Mouse (Mus musculus) liver, embryonic 14.5 days (tissue): ENCODE measurements around the gene Tfam. TPM values are rescaled to one million over a fixed set of nuclear protein-coding genes. Genes with fewer than 3 reads are reported as not detected.
A peak's percentile ranks its signal among the peaks of the same experiment; 100 is the strongest.

ENCODE experiments used
- ATAC-seq: fragments of 200-750 bp; cut with Nextera tagmentation; 2 replicates; pipeline ENCODE4 v1.8.0; 2017; ENCODE audit warnings: moderate number of reproducible peaks, mild to moderate bottlenecking, moderate library complexity; ENCODE audit not compliant: insufficient read depth
- DNase-seq, 3 experiments: peaks; one replicate each; pipeline ENCODE4 v3.0.0-alpha.2; 2012 to 2013; ENCODE audit warnings: low read depth in 3 of 3, low spot score in 3 of 3
- H3K27ac ChIP-seq: fragments of 300-500 bp; sonication (generic); 2 replicates; pipeline ENCODE4 v1.5.1; 2014; ENCODE audit warnings: moderate library complexity, mild to moderate bottlenecking, control low read depth, inconsistent platforms
- H3K27me3 ChIP-seq: fragments of 300-500 bp; sonication (generic); 2 replicates; pipeline ENCODE4 v1.6.1; 2014; ENCODE audit warnings: mild to moderate bottlenecking, low read length, moderate library complexity; ENCODE audit not compliant: control insufficient read depth, insufficient read depth
- H3K36me3 ChIP-seq: fragments of 300-500 bp; sonication (generic); replicated peaks from 2 replicates; pipeline ENCODE4 v1.6.1; 2014; ENCODE audit warnings: low read depth; ENCODE audit not compliant: control insufficient read depth, insufficient read depth
- H3K4me1 ChIP-seq, 2 experiments: fragments of 200-500 bp in 1 of 2; fragments of 300-500 bp in 1 of 2; sonication (generic) in 1 of 2; replicated peaks; 2 replicates each; pipeline ENCODE4 v1.6.1; 2012 to 2014; ENCODE audit warnings: antibody characterized with exemption in 1 of 2, inconsistent platforms in 1 of 2, low read length in 1 of 2; ENCODE audit not compliant: control insufficient read depth in 2 of 2, insufficient read depth in 2 of 2
- H3K4me2 ChIP-seq: fragments of 300-500 bp; sonication (generic); 2 replicates; pipeline ENCODE4 v1.6.1; 2014; ENCODE audit warnings: low read depth, mild to moderate bottlenecking, control low read depth, moderate library complexity
- H3K4me3 ChIP-seq, 2 experiments: fragments of 200-500 bp in 1 of 2; fragments of 300-500 bp in 1 of 2; sonication (generic) in 1 of 2; 2 replicates each; pipeline ENCODE4 v1.5.1; 2012 to 2014; ENCODE audit warnings: low read depth in 2 of 2, low read length in 2 of 2, mild to moderate bottlenecking in 2 of 2, control low read depth in 1 of 2, inconsistent platforms in 1 of 2, moderate library complexity in 1 of 2; ENCODE audit not compliant: insufficient read depth in 1 of 2
- H3K9ac ChIP-seq: fragments of 300-500 bp; sonication (generic); replicated peaks from 2 replicates; pipeline ENCODE4 v1.6.1; 2014; ENCODE audit warnings: mild to moderate bottlenecking, control low read depth, moderate library complexity
- H3K9me3 ChIP-seq: fragments of 300-500 bp; sonication (generic); 2 replicates; pipeline ENCODE4 v1.6.1; 2016; ENCODE audit warnings: low read length, mixed read lengths; ENCODE audit not compliant: control insufficient read depth
- CTCF ChIP-seq: IDR thresholded peaks from 2 replicates; pipeline ENCODE4 v1.5.1; 2016; ENCODE audit warnings: antibody characterized with exemption, low read depth, control low read depth
- EP300 ChIP-seq: IDR thresholded peaks from 2 replicates; pipeline ENCODE4 v1.6.1; 2016; ENCODE audit warnings: antibody characterized with exemption, low read depth
- WGBS: fragments of 180-500 bp; shearing (Covaris S2); extraction: QIAGEN DNeasy Blood & Tissue Kit; methylation state at CpG from one replicate; pipeline ENCODE4 v1.1.7; 2014; ENCODE audit not compliant: insufficient replicate concordance; 5-methylcytosine and 5-hydroxymethylcytosine counted together
- polyA plus RNA-seq, 2 experiments: library from polyadenylated mRNA; depleted of rRNA in 1 of 2; stranded (reverse) in 1 of 2; unstranded in 1 of 2; fragments of >200 nt; fragmentation: Nextera tagmentation in 1 of 2; extraction: Ambion mirVana in 1 of 2; gene quantifications; 2 replicates each; pipeline versions ENCODE4 v1.2.1 to v1.2.3; 2012 to 2014

Tfam gene
- polyA plus RNA-seq, 2 experiments = 14.4 to 31.1 TPM

- H3K27me3 ChIP-seq = no peaks in the 10 kb centered on the region
- no peak for ATAC-seq
- H3K4me2 ChIP-seq = no peak overlapping the region
- TF ChIP-seq CTCF (no peak), EP300 (no peak)
- H3K9ac ChIP-seq = no peak overlapping the region
- H3K27ac ChIP-seq = no peak overlapping the region
- H3K4me1 ChIP-seq = 0 out of 4 replicates have a peak, but pooled peaks cover 0 to 2% of the 10 kb centered on the region in 2 experiments
- no peak overlapping the region for H3K4me3 ChIP-seq
- no peaks in the 10 kb centered on the region; the same call in 1 of the 2 replicates for H3K36me3 ChIP-seq
- no peaks in the 10 kb centered on the region for H3K9me3 ChIP-seq
- 74% methylated on average over 17 of the region's 17 CpGs for WGBS
- DNase-seq = no peak
Observed at GRCm38 (mm10) chr10:71250472-71250871, 12.4 kb upstream of the Tfam start.

GRCm38 (mm10) chr10:71249086-71249880, 11.2 kb upstream of the Tfam start:
- Histone ChIP-seq H3K4me2 (no peak overlapping the region), H3K27me3 (no peaks in the 10 kb centered on the region), H3K4me3 (no peak overlapping the region), H3K9me3 (no peaks in the 10 kb centered on the region), H3K9ac (no peak overlapping the region), H3K36me3 (no peaks in the 10 kb centered on the region), H3K27ac (no peak overlapping the region), H3K4me1 (0 out of 4 replicates have a peak, but pooled peaks cover 0 to 2% of the 10 kb centered on the region in 2 experiments)
- DNase-seq (no peak), ATAC-seq (no peak)
- WGBS = 60% methylated on average over 10 of the region's 10 CpGs
- no peak for TF ChIP-seq CTCF
- TF ChIP-seq EP300 = no peak

- no peak overlapping the region for H3K27ac ChIP-seq
- H3K9ac ChIP-seq = no peak overlapping the region
- H3K36me3 ChIP-seq = no peaks in the 10 kb centered on the region
- H3K27me3 ChIP-seq = no peaks in the 10 kb centered on the region
- TF ChIP-seq CTCF = no peak
- TF ChIP-seq EP300 = no peak
- 25% methylated on average over 7 of the region's 7 CpGs for WGBS
- no peaks in the 10 kb centered on the region for H3K9me3 ChIP-seq
- no peak for DNase-seq
- H3K4me2 ChIP-seq = no peak overlapping the region
- no peak for ATAC-seq
- H3K4me3 ChIP-seq = no peak overlapping the region
- H3K4me1 ChIP-seq = no peaks in the 10 kb centered on the region
Observed at GRCm38 (mm10) chr10:71246956-71247355, 8.9 kb upstream of the Tfam start.

GRCm38 (mm10) chr10:71239479-71240120, 1.5 kb upstream of the Tfam start:
- Histone ChIP-seq H3K36me3 (peaks cover 7% of the 10 kb centered on the region), H3K4me3 (peak overlapping the region in 1 of 2 experiments; percentile 12; a peak in 1 of 4 replicates), H3K9me3 (no peaks in the 10 kb centered on the region), H3K4me2 (peak overlapping the region; percentile 15), H3K9ac (no peak overlapping the region), H3K27me3 (no peaks in the 10 kb centered on the region), H3K27ac (no peak overlapping the region), H3K4me1 (peaks cover 6 to 8% of the 10 kb centered on the region in 2 experiments; a peak in 3 of 4 replicates)
- 45% methylated on average over 6 of the region's 6 CpGs for WGBS
- ATAC-seq (no peak), DNase-seq (no peak)
- TF ChIP-seq CTCF (no peak), EP300 (no peak)

GRCm38 (mm10) chr10:71237516-71238239, 402 bp downstream of the Tfam start:
- H3K27me3 ChIP-seq = no peaks in the 10 kb centered on the region
- peak overlapping the region; percentile 75 for H3K9ac ChIP-seq
- H3K4me1 ChIP-seq = peaks cover 6 to 8% of the 10 kb centered on the region in 2 experiments; a peak in 3 of 4 replicates
- ATAC-seq = peak; percentile 97
- H3K4me2 ChIP-seq = peak overlapping the region; percentile 80
- no peaks in the 10 kb centered on the region for H3K9me3 ChIP-seq
- H3K27ac ChIP-seq = peak overlapping the region; percentile 5
- H3K4me3 ChIP-seq = peak overlapping the region; percentile 85 to 92
- no peak for TF ChIP-seq EP300
- TF ChIP-seq CTCF = peak; percentile 38; the same call in 1 of the 2 replicates
- peak; percentile 83 to 86 (median 84) for DNase-seq
- WGBS = under 1% methylated on average over 55 of the region's 68 CpGs
- peaks cover 24% of the 10 kb centered on the region for H3K36me3 ChIP-seq
